Mouse (Mus musculus) bone marrow macrophage, adult 2 months (primary cell): ENCODE measurements around the gene Acot13. TPM values are rescaled to one million over a fixed set of nuclear protein-coding genes. Genes with fewer than 3 reads are reported as not detected.

Source experiments
- H3K27ac ChIP-seq: 2 replicates; pipeline ENCODE4 v1.5.1; 2012; ENCODE audit warnings: low read depth, low read length; ENCODE audit not compliant: insufficient read depth
- H3K4me1 ChIP-seq: 2 replicates; pipeline ENCODE4 v1.6.1; 2012; ENCODE audit warnings: low read length; ENCODE audit not compliant: control insufficient read depth, insufficient read depth
- H3K4me3 ChIP-seq: 2 replicates; pipeline ENCODE4 v1.5.1; 2012; ENCODE audit warnings: mild to moderate bottlenecking, low read length, moderate library complexity; ENCODE audit not compliant: insufficient read depth
- CTCF ChIP-seq: IDR thresholded peaks from 2 replicates; pipeline ENCODE4 v1.5.1; 2012; ENCODE audit warnings: low read depth, mild to moderate bottlenecking, low read length, moderate library complexity
- POLR2A ChIP-seq: IDR thresholded peaks from 2 replicates; pipeline ENCODE4 v1.6.1; 2012; ENCODE audit warnings: mild to moderate bottlenecking, low read depth, low read length, borderline replicate concordance
- polyA plus RNA-seq: library from polyadenylated mRNA; stranded (reverse); fragments of >200 nt; gene quantifications from 2 replicates; pipeline ENCODE4 v1.2.4, GENCODE M21; 2012; ENCODE audit not compliant: missing spikeins, insufficient read depth, insufficient read length

Gene Acot13
- polyA plus RNA-seq, 1 experiment: 81.0 TPM

DNA sequence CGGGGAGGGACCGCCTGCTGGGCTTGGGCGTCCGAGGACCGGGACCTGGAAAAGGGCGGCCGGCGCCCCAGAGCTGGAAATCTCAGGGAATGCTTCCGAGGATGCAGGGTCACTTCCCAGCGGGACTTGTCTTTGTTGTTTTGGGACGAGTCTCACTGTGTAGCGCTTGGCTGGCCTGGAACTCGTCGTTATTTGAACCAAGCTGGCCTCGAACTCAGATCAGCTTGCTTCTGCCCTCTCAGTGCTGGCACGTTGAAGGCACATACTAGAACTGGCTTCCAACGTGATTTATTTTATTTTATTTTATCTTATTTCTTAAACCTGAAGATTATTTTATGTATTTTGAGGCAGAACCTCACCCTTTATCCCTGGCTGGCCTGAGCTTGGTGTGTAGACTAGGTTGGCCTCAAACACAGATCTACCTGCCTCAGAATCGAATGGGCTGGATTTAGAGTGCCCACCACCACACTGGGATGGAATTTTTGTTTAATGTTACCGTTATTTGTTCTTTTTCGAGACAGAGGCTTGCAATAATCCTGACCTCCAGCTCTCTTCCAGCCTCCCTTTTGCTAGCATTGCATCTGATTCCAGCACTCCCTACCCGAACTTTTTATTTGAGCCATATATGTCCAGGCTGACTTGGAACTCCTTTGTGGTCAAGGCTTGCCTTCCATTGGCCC, 931 bp upstream of the Acot13 start:
- H3K27ac ChIP-seq: peak overlapping the region; percentile 65
- peak overlapping the region; percentile 76 for H3K4me3 ChIP-seq
- H3K4me1 ChIP-seq: peaks cover 13% of the 10 kb centered on the region
- TF ChIP-seq POLR2A (no peak), CTCF (no peak)

DNA sequence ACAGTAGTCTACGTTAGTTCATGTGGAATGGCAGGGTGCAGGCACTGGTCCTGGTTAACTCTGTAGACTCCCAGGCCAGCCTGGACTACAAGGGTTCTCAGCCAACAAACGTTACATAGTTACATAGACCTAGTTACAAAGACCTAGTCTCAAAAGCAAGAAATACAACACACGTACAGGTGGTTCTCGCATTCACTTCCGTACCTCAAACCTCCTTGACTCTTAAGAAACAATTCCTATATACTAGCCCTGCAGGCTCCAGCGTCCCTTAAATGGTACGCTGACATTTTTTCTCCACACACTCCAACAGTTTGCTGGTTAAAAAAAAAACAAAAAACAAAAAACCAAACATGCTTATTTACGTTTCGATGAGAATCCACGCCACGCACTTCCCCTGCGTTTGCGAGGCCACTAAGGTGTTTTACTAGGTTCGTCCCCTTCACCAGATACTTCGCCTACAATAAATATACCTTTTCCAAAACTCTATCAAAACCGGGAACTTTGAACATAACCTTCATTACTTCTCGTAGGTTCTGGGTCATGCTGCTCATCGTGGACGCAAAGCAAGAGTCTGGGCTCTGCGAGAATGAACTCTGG, 486 bp downstream of the Acot13 start:
- Histone ChIP-seq H3K4me3 (peak overlapping the region; percentile 66), H3K27ac (peak overlapping the region; percentile 89), H3K4me1 (peaks cover 13% of the 10 kb centered on the region)
- TF ChIP-seq POLR2A: no peak
- no peak for TF ChIP-seq CTCF

DNA sequence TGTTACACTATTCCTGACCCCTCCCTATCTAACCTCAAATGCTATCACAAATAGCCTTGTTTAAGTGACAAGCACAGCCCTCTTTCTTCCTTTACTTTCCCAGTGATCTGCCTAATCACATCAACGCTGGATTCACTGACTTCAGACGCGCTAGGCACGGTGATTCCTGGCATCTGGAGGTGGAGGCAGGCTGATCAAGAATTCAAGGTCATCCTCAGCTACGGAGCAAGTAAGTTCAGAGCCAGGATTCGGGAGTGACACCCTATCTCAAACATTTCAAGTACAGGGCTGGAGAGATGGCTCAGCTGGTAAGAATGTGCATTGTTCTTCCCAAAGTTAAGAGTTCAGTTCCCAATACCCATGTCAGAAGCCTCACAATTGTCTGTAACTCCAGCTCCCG, 5.2 kb downstream of the Acot13 start:
- no peak for TF ChIP-seq POLR2A
- no peak for TF ChIP-seq CTCF

DNA sequence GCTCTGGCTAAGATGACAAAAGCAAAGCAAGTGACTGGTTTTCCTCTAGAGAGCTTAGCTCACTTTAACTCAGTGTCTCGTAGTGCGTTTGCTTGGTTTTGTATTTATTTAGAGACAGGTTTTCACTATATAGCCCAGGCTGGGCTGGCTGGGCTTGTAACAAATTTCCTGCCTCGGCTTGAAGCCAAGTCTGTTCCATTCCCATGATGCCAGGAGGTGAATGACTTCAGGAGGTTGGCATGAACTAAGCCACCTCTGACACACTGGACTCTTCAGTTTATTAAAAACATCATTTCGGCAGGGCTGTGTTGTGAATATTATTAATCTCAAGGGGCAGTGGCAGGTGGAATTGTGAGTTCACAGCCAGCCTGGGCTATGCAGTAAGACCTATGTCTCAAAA, 5.8 kb downstream of the Acot13 start:
- no peak overlapping the region for H3K27ac ChIP-seq
- peaks cover 7% of the 10 kb centered on the region for H3K4me1 ChIP-seq
- H3K4me3 ChIP-seq: no peak overlapping the region
- no peak for TF ChIP-seq POLR2A
- no peak for TF ChIP-seq CTCF

More for the DNA sequence above, 5.2 kb downstream of the Acot13 start:
- peaks cover 7% of the 10 kb centered on the region for H3K4me1 ChIP-seq
- no peak overlapping the region for H3K27ac ChIP-seq
- H3K4me3 ChIP-seq: no peak overlapping the region

DNA sequence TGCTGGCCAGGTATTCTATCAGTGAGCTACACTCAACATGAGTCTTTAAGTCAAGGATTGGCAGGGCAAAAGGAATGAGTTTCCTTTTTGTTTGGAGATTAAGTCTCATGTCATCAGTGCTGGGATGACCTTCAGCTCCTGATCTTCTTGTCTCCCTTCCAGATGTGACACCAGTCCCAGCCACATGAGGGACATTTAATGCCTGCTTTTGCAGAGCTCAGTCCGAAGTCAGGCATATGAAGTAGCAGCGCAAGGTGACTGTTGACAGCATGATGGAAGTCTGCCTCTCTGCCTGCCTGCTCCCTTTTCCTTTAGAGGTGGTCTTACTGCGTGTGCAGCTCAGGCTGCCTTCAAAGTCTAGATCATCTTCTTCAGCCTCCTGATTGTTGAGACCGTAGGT, 6.7 kb downstream of the Acot13 start:
- H3K27ac ChIP-seq: no peak overlapping the region
- H3K4me1 ChIP-seq: peaks cover 5% of the 10 kb centered on the region; the same call in 1 of the 2 replicates
- TF ChIP-seq CTCF (no peak), POLR2A (no peak)
- no peak overlapping the region for H3K4me3 ChIP-seq

DNA sequence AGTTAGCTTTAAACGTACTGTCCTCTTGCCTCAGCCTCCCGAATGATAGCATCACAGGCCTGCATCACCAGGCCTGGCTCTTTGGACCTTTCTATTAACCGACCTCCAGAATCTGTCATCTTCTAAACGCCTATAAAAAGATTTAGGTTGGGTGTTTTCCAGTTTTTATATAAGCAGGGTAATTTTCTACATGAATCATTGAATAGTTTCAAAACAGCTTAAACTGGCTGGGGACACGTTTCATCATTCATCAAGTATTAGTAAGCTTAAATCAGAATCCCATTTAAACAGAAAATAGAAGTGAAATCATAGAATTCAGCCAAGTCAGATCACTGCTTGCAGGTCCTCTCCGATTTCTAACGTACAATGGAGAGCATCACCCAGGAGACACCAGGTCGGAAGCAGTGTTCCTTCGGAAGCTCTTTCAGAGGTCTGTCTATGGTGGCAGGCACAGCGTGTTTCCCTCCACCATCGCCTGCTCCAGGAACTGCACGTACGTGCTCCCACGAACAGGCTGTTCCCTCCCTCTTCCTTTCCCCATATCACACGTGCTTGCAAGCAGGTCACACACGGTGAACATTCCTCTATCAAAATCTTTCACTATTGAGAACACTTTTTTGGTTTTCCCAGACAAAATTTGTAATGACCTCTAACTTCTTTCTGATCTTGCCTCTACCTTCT, 8.5 kb downstream of the Acot13 start:
- no peak overlapping the region for H3K27ac ChIP-seq

DNA sequence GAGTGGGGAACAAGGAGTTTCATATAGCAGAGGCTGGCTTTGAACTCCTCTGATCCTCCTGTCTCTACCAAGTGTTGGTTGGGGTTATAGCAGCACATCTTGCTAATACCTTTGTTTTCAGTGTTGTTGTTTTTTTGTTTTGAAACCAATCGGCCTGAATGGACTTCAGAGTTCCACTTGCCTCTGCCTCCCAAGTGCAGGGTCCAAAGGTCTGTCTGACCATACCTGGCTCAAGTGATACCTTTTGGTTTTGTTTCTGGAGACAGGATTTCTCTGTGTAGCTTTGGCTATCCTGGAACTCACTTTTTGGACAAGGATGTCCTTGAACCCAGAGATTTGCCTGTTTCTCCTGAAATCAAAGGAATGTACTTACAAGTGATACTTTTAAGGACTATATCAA, 11.4 kb downstream of the Acot13 start:
- Histone ChIP-seq H3K4me3 (no peak overlapping the region), H3K27ac (no peak overlapping the region), H3K4me1 (no peaks in the 10 kb centered on the region)
- TF ChIP-seq CTCF (no peak), POLR2A (no peak)

More for the DNA sequence above, 8.5 kb downstream of the Acot13 start:
- Histone ChIP-seq H3K4me1 (peaks cover 4% of the 10 kb centered on the region; the same call in 1 of the 2 replicates), H3K4me3 (no peak overlapping the region)
- no peak for TF ChIP-seq CTCF

DNA sequence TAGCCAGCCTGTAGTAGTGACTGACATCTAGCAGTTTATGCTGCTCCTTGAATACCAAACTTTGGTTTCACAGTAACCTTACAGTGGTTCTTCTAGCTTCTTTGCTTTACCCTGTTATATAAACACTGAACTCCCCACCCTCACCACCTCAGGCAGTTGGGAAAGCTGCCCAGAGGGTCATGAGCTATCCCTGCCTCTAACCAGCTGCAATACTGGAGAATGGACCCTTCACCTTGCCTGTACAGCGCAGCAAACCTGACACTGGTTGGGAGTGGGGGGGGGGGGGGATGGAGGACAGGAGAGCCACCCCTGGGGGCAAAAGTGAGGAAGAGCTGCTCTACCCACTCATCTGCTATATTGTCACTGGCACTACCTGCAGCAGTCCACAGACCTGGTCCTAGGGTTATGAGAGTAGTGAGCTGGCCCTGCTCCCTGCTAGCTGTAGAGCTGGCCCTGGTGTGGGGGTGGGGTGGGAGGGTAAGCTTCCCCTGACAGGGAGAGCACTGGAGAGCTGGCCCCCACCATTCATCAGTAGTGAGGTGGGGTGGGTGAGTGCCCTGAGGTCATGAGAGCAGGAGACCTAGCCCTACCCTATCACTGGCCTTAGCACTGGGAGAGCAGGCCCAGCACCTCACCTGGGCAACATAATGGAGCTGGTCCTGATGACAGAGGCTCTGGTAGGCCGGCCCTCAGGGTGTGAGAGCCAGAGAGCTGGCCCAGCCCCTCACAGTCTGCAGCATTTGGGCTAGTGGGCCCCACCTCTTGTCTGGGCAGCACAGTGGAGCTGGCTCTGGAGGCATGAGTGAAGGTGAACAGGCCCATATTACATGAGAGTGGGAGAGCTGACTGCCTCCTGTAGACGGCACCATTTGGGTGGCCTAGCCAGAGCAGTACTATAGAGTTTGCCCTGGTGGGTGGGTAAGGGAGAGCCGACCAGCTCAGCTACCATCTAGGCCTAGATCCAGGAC, 14.9 kb downstream of the Acot13 start:
- TF ChIP-seq POLR2A (no peak), CTCF (no peak)
- H3K27ac ChIP-seq: no peak overlapping the region
- peaks cover 6% of the 10 kb centered on the region for H3K4me1 ChIP-seq
- no peak overlapping the region for H3K4me3 ChIP-seq

DNA sequence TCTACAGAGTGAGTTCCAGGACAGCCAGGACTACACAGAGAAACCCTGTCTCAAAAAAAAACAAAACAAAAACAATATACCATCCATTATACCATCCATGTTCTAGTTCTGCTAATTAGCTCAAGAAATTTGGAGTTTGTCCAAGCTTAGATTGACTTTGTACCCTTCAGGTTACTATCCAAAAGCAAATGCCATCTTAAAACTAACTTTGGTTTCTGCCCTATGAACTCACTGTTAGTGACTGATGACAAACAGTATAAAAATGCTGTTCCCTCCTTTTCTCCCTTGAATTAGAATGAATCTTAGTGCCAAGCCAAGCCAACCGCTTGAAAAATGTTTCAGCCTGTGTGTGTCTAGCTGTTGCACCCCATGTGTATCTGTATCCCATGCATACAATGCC, 16.7 kb downstream of the Acot13 start:
- TF ChIP-seq CTCF (no peak), POLR2A (no peak)
- no peak overlapping the region for H3K27ac ChIP-seq
- no peak overlapping the region for H3K4me3 ChIP-seq
- peaks cover 8% of the 10 kb centered on the region for H3K4me1 ChIP-seq
